Mouse (Mus musculus) limb, embryonic 11.5 days (tissue): ENCODE measurements at regions not wholly inside any gene's neighbourhood (a gene's known extent, or its start where the extent isn't known, plus 50 kb on each side); places are given as distances from the start of the nearest gene placed in this dataset.

Experiments used
- ATAC-seq: fragments of 200-750 bp; cut with Nextera tagmentation; 2 replicates; pipeline ENCODE4 v1.8.0; 2017; ENCODE audit warnings: low read depth; ENCODE audit not compliant: insufficient number of reproducible peaks, low FRiP score, low TSS enrichment
- DNase-seq: peaks from one replicate; pipeline ENCODE4 v3.0.0-alpha.2; 2015; ENCODE audit warnings: low spot score
- H3K27ac ChIP-seq: fragments of 300-500 bp; sonication (generic); replicated peaks from 2 replicates; pipeline ENCODE4 v1.5.1; 2014; ENCODE audit warnings: low read depth, mild to moderate bottlenecking, low read length
- H3K27me3 ChIP-seq: fragments of 300-500 bp; sonication (generic); 2 replicates; pipeline ENCODE4 v1.6.1; 2014; ENCODE audit warnings: mild to moderate bottlenecking, low read length, mixed read lengths; ENCODE audit not compliant: control insufficient read depth, insufficient read depth
- H3K36me3 ChIP-seq: fragments of 300-500 bp; sonication (generic); 2 replicates; pipeline ENCODE4 v1.6.1; 2014; ENCODE audit warnings: mild to moderate bottlenecking, low read length, moderate library complexity, mixed read lengths; ENCODE audit not compliant: control insufficient read depth, insufficient read depth
- H3K4me1 ChIP-seq: fragments of 300-500 bp; sonication (generic); 2 replicates; pipeline ENCODE4 v1.6.1; 2014; ENCODE audit warnings: low read length, mixed read lengths; ENCODE audit not compliant: control insufficient read depth, insufficient read depth
- H3K4me2 ChIP-seq: fragments of 300-500 bp; sonication (generic); 2 replicates; pipeline ENCODE4 v1.6.1; 2014; ENCODE audit warnings: low read depth, mild to moderate bottlenecking, moderate library complexity; ENCODE audit not compliant: severe bottlenecking
- H3K4me3 ChIP-seq: fragments of 300-500 bp; sonication (generic); 2 replicates; pipeline ENCODE4 v1.5.1; 2014; ENCODE audit warnings: low read depth, low read length
- H3K9ac ChIP-seq: fragments of 300-500 bp; sonication (generic); 2 replicates; pipeline ENCODE4 v1.6.1; 2014; ENCODE audit warnings: mild to moderate bottlenecking, low read length
- H3K9me3 ChIP-seq: fragments of 300-500 bp; sonication (generic); 2 replicates; pipeline ENCODE4 v1.6.1; 2016; ENCODE audit warnings: low read length; ENCODE audit not compliant: control insufficient read depth
- WGBS: fragments of 180-500 bp; shearing (Covaris S2); extraction: QIAGEN DNeasy Blood & Tissue Kit; methylation state at CpG from one replicate; pipeline ENCODE4 v1.1.7; 2014; 5-methylcytosine and 5-hydroxymethylcytosine counted together

DNA sequence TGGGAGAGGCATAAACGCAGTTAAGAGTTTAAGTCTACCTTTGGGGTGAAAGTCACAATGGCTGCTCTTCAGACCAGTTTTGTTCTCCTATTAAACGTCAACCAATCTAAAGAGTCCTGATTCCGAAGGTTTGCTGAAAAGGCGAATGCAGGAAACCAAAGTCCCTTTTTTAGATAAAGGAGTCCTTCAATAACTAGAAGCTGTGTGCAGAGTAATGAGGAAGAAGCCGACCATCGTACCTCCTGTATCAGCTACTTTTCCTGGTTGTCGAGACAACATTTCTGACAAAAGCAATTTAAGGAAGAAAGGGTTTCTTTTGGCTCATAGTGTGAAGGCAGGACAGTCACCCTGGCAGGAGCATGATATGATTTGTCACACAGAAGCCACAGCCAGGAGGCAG lies 252.9 kb upstream of the Nr2f2 start:
- no peaks in the 10 kb centered on the region for H3K36me3 ChIP-seq
- 92% methylated on average over 7 of the region's 7 CpGs for WGBS
- H3K9me3 ChIP-seq = no peaks in the 10 kb centered on the region

DNA sequence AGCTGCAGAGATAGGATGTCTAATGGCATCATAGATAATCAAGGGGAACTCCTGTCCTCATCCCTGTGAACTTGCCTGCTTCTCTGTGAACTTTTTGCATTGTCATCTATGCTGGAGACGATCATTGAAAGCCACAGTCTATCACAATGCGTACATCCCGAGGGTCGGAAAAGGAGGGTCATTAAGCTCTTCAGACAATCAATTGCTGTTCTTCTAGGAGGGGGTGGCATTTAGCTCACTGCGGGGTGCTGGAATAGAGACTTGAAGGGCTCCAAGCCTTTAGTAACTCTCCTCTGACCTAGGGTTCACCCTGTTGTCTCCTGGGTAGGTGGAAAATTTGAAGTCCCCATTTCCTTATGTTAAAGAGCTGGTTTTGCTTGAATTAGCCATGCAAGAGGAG lies 251.7 kb upstream of the Nr2f2 start:
- no peak overlapping the region for H3K27ac ChIP-seq
- DNase-seq = peak; percentile 6
- 80% methylated on average over 5 of the region's 5 CpGs for WGBS
- no peak overlapping the region for H3K9ac ChIP-seq
- H3K9me3 ChIP-seq = no peaks in the 10 kb centered on the region
- no peak for ATAC-seq
- H3K27me3 ChIP-seq = no peaks in the 10 kb centered on the region
- no peak overlapping the region for H3K4me3 ChIP-seq
- no peaks in the 10 kb centered on the region for H3K4me1 ChIP-seq
- H3K4me2 ChIP-seq = no peak overlapping the region
- H3K36me3 ChIP-seq = no peaks in the 10 kb centered on the region

More for the DNA sequence above, 252.9 kb upstream of the Nr2f2 start:
- Histone ChIP-seq H3K9ac (no peak overlapping the region), H3K4me2 (no peak overlapping the region), H3K27me3 (no peaks in the 10 kb centered on the region), H3K27ac (no peak overlapping the region), H3K4me3 (no peak overlapping the region), H3K4me1 (peaks cover 6% of the 10 kb centered on the region)
- DNase-seq = no peak
- no peak for ATAC-seq

DNA sequence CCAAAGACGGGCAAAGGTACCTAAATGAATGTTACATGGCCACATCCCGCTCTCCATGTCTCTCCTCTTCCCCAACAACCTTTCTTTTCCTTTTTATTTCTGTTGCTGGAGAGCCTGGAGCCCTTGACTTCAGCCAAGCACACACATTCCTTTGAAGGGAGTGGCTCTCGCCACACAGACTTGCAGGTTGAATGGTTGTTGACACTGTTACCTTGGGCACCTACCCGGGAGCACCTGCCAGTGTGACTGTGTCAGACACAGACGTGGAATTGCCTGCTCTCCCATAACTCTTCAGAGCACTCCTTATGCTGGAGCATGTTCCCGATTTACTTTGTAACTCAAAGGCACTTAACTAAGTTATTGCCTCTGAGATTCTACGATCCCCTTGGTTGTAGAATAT lies 240.0 kb upstream of the Nr2f2 start:
- H3K9ac ChIP-seq = no peak overlapping the region
- H3K4me1 ChIP-seq = no peaks in the 10 kb centered on the region
- H3K27me3 ChIP-seq = no peaks in the 10 kb centered on the region
- H3K9me3 ChIP-seq = no peaks in the 10 kb centered on the region
- DNase-seq (no peak), ATAC-seq (no peak)
- no peak overlapping the region for H3K27ac ChIP-seq
- no peak overlapping the region for H3K4me3 ChIP-seq
- 90% methylated on average over 7 of the region's 7 CpGs for WGBS
- no peaks in the 10 kb centered on the region for H3K36me3 ChIP-seq
- H3K4me2 ChIP-seq = no peak overlapping the region

DNA sequence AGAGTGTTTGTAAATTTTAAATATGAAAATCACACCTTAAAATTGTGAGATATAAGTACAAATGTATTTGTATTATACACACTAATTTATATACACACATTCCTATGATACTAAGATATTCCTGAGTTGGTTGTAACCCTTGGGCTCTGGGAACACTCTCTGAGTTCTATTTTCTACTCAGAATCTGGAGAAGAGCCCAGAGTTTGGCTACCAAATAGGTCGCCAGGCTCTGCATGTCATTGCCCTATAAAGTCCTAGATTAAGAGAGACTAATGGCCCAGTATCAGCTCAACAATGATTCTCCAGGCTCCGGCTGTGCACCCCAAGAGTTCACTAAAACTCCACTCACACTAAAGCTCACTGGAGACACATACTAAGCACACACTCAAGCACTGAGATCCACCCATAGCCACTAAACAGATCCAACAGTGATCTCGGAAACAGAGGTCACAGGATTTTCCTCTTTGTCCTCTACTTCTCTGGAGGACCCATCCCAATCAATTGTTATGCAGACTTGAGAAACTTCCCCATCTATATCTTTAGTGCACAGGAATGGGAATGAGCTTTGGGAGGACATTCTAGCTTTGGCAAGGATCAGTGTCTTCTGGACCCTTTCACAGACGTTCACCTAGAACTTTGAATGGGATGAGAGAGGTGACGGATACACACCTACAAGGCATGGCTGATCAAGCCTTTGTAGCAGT lies 238.1 kb upstream of the Nr2f2 start:
- no peaks in the 10 kb centered on the region for H3K9me3 ChIP-seq
- H3K27me3 ChIP-seq = no peaks in the 10 kb centered on the region
- no peaks in the 10 kb centered on the region for H3K4me1 ChIP-seq
- H3K36me3 ChIP-seq = no peaks in the 10 kb centered on the region
- H3K9ac ChIP-seq = no peak overlapping the region
- 90% methylated on average over 5 of the region's 5 CpGs for WGBS
- no peak overlapping the region for H3K27ac ChIP-seq
- no peak overlapping the region for H3K4me3 ChIP-seq
- no peak overlapping the region for H3K4me2 ChIP-seq
- ATAC-seq (no peak), DNase-seq (no peak)

DNA sequence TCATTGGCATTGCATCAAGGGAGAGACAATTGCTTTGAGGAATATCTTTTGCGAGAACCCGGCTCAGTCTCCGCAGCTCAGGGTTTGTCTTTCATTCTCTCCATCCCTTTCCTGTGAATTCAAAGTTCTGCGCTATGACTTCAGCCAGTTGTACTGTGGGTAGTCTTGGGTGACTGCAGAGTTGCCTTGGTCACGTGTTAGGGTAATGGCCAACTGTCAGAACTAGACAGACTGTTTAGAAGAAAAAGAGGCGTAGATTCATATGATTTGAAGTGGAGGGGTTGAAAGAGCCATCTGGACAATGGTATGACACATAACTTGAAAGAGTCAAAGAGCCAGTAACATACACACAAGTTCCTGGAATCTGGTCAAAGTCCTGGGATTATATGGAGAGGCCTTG lies 226.5 kb upstream of the Nr2f2 start:
- H3K4me1 ChIP-seq = 0 out of 2 replicates have a peak, but pooled peaks cover 2% of the 10 kb centered on the region
- no peaks in the 10 kb centered on the region for H3K36me3 ChIP-seq
- ATAC-seq (no peak), DNase-seq (no peak)
- 89% methylated on average over 6 of the region's 6 CpGs for WGBS
- H3K9me3 ChIP-seq = no peaks in the 10 kb centered on the region
- no peak overlapping the region for H3K9ac ChIP-seq
- H3K4me3 ChIP-seq = no peak overlapping the region
- H3K4me2 ChIP-seq = no peak overlapping the region
- no peaks in the 10 kb centered on the region for H3K27me3 ChIP-seq
- H3K27ac ChIP-seq = no peak overlapping the region

DNA sequence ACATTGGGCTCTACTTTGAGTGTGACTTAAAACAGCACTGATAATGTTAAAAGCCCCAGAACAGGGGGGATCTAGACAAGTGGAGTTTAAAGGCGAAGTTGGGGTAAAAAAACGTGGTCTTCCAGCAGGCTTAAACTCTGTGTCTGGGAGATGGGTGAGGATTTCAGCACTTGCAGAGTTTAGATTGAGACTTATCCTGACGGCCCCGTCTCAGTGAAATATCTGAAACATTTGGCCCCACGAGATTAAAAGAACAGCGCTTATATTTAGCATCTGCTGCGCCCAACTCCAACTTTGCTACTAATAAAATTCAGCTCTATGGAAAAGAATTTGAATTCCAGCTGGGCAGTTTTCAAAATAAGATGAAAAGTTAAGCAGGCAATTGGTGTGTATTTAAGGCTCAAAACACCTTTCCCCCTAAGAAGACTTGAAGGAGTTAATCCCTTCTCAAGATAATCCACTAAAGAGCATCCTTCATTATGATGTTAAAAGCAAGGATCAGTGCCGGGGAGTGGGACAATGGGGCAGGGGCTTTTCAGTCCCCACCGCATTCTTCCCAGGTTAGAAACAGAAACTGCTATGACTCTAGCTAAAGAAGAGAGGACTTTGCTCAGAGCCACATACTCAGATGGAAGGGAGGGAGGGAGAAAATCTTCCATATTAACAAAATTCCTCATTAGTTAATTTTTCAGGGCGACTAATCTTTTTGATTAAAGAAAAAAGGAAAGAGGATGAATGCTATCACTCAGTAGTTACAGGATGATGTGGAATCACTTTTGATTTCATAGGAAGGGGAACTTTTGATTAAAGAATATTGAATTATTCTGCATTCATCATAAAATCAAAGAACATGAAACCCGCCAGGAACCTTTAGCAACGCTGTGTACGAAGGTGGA lies 225.1 kb upstream of the Nr2f2 start:
- no peak for ATAC-seq
- no peak overlapping the region for H3K4me3 ChIP-seq
- no peaks in the 10 kb centered on the region for H3K9me3 ChIP-seq
- no peak for DNase-seq
- 29% methylated on average over 13 of the region's 13 CpGs for WGBS
- H3K9ac ChIP-seq = no peak overlapping the region
- no peaks in the 10 kb centered on the region for H3K36me3 ChIP-seq
- no peak overlapping the region for H3K27ac ChIP-seq
- no peak overlapping the region for H3K4me2 ChIP-seq
- H3K4me1 ChIP-seq = 0 out of 2 replicates have a peak, but pooled peaks cover 2% of the 10 kb centered on the region
- H3K27me3 ChIP-seq = no peaks in the 10 kb centered on the region

DNA sequence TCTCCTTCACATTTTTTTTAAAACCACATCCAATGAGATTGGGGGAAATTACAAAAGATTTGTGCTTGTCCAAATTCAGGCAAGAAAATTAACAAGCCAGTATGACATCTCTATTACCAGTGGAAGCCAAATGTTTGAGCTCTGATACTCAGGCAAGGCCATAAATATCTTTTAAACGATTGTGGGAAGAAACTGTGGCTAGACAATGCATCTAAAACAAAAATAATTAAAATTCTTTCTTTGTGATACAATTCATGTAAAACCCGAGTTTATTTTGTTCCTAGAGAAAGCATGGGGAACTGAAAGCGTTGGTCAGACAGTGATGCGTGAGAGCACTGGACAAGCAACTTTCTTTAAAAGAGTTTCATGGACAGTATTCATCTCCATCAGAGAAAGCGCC lies 223.2 kb upstream of the Nr2f2 start:
- H3K9me3 ChIP-seq = no peaks in the 10 kb centered on the region
- H3K27ac ChIP-seq = no peak overlapping the region
- 0 out of 2 replicates have a peak, but pooled peaks cover 2% of the 10 kb centered on the region for H3K4me1 ChIP-seq
- no peak overlapping the region for H3K9ac ChIP-seq
- no peaks in the 10 kb centered on the region for H3K27me3 ChIP-seq
- no peak overlapping the region for H3K4me2 ChIP-seq
- ATAC-seq (no peak), DNase-seq (no peak)
- no peak overlapping the region for H3K4me3 ChIP-seq
- 70% methylated on average over 5 of the region's 5 CpGs for WGBS
- H3K36me3 ChIP-seq = no peaks in the 10 kb centered on the region

DNA sequence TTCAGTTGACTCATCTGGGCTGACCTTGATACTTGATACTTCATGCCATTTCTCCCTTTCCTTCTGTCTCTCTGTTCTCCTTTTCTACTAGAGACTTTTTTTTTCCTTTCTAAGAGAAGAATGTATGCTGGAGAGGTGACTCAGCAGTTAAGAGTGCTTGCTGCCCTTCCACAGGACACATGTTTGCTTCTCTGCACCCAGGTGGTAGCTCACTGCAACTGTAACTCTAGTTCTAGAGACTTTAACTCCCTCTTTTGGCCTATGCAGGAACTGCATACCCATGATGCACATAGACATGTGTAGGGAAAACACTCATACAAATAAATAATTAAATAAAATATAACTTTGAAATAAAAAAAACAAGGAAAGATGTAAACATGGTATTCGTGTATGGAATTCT lies 221.5 kb upstream of the Nr2f2 start:
- Histone ChIP-seq H3K9ac (no peak overlapping the region), H3K4me1 (no peaks in the 10 kb centered on the region), H3K36me3 (no peaks in the 10 kb centered on the region), H3K27ac (no peak overlapping the region), H3K27me3 (no peaks in the 10 kb centered on the region), H3K4me3 (no peak overlapping the region), H3K4me2 (no peak overlapping the region), H3K9me3 (no peaks in the 10 kb centered on the region)
- WGBS = 94% methylated on average over 1 of the region's 1 CpGs
- ATAC-seq (no peak), DNase-seq (no peak)
